8 mouse cellular contexts compared by ENCODE assay signal in the genomic region with DNA sequence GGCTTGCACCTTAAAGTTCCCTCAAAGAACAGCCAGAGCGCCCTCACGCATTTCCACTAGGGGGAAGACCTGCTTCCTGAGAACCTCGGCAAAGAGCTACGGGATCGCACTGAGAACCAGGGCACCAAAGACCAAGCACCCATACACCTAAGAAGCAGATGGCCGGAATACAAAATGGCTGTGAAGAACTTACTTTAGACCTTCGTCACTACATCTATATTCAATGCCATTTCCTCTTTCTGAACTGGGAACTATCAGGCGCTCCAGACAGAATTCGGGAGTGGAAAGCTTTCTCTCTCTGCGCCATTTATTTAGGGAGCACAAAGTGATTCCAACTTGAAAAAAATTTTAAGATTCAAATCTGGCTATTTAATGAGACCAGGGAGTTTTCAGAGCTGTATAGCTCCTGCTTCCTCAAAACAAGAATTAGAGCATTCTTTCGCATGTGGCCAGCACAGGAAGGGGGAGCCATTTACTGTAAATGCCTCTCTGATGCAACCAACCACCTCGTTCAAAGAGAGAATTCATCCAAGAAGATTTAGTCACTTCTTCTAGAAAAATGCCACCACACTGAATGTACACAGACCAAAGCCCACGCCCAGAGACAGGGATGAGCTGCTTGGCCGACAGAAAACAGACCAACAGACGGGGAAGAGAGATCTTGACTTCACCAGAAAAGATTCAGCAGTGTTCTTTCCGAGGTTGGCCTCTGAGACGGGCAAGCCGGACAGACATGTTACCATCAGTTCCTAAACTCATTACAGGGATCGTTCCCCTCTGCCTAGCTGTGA.
DNase-seq lines count a peak whose midpoint lies in the region; ATAC-seq and TF ChIP-seq lines count a peak whose summit lies in the region.

No protein-coding gene starts in this region.

- H3K4me3 ChIP-seq in hindbrain, postnatal 0 days (ENCODE audit: low read length): no peak overlapping the region
- H3K4me3 ChIP-seq in hindbrain, embryonic 16.5 days (ENCODE audit: low read length): no peak overlapping the region
- H3K4me3 ChIP-seq in liver, postnatal 0 days (ENCODE audit: low read depth, low read length): peak overlapping the region; percentile 61
- peak overlapping the region; percentile 12; the same call in 1 of the 2 replicates for H3K4me3 ChIP-seq in stomach, embryonic 16.5 days (replicated peaks; ENCODE audit: low read length)

- TF ChIP-seq EP300 in liver, postnatal 0 days (IDR thresholded peaks at IDR 0.05; ENCODE audit: low read depth): no peak; the same call in 1 of the 2 replicates

- no peaks in the 10 kb centered on the region for H3K27me3 ChIP-seq in hindbrain, postnatal 0 days (ENCODE audit: insufficient read depth, low read length)
- H3K27me3 ChIP-seq in hindbrain, embryonic 16.5 days (replicated peaks; ENCODE audit: control insufficient read depth, insufficient read depth, low read length): no peaks in the 10 kb centered on the region
- no peaks in the 10 kb centered on the region for H3K27me3 ChIP-seq in liver, postnatal 0 days (ENCODE audit: insufficient read depth, low read length)
- no peaks in the 10 kb centered on the region for H3K27me3 ChIP-seq in stomach, embryonic 16.5 days (ENCODE audit: control insufficient read depth, insufficient read depth, low read length)

- no peak overlapping the region for H3K9ac ChIP-seq in hindbrain, postnatal 0 days (replicated peaks; ENCODE audit: low read length)
- H3K9ac ChIP-seq in hindbrain, embryonic 16.5 days (ENCODE audit: low read depth, low read length): no peak overlapping the region
- peak overlapping the region; percentile 69 for H3K9ac ChIP-seq in liver, postnatal 0 days (replicated peaks)
- H3K9ac ChIP-seq in stomach, embryonic 16.5 days (ENCODE audit: low read length): 0 out of 2 replicates have a peak overlapping the region, but pooled peaks have one; percentile 29

- no peaks in the 10 kb centered on the region for H3K4me1 ChIP-seq in hindbrain, postnatal 0 days (ENCODE audit: insufficient read depth, low read length)
- H3K4me1 ChIP-seq in hindbrain, embryonic 16.5 days (ENCODE audit: control insufficient read depth, insufficient read depth, low read depth, low read length): peaks cover 5% of the 10 kb centered on the region
- peaks cover 14% of the 10 kb centered on the region for H3K4me1 ChIP-seq in liver, postnatal 0 days (ENCODE audit: insufficient read depth)
- 0 out of 2 replicates have a peak, but pooled peaks cover 8% of the 10 kb centered on the region for H3K4me1 ChIP-seq in stomach, embryonic 16.5 days (ENCODE audit: control insufficient read depth, insufficient read depth, low read length)

- no peaks in the 10 kb centered on the region for H3K9me3 ChIP-seq in hindbrain, postnatal 0 days (ENCODE audit: low read length)
- H3K9me3 ChIP-seq in hindbrain, embryonic 16.5 days (ENCODE audit: control insufficient read depth, low read length): no peaks in the 10 kb centered on the region
- H3K9me3 ChIP-seq in liver, postnatal 0 days (ENCODE audit: low read length): no peaks in the 10 kb centered on the region
- H3K9me3 ChIP-seq in stomach, embryonic 16.5 days (replicated peaks; ENCODE audit: control insufficient read depth, low read length): no peaks in the 10 kb centered on the region

- H3K36me3 ChIP-seq in hindbrain, postnatal 0 days (ENCODE audit: insufficient read depth, low read length): no peaks in the 10 kb centered on the region
- no peaks in the 10 kb centered on the region for H3K36me3 ChIP-seq in hindbrain, embryonic 16.5 days (ENCODE audit: control insufficient read depth, insufficient read depth, low read length)
- H3K36me3 ChIP-seq in liver, postnatal 0 days (replicated peaks; ENCODE audit: insufficient read depth, low read length): no peaks in the 10 kb centered on the region
- H3K36me3 ChIP-seq in stomach, embryonic 16.5 days (ENCODE audit: control insufficient read depth, insufficient read depth, low read length): no peaks in the 10 kb centered on the region

- no peak overlapping the region for H3K27ac ChIP-seq in hindbrain, postnatal 0 days
- H3K27ac ChIP-seq in hindbrain, embryonic 16.5 days (ENCODE audit: low read depth, low read length): no peak overlapping the region
- H3K27ac ChIP-seq in liver, postnatal 0 days (ENCODE audit: low read depth): peak overlapping the region; percentile 86
- no peak overlapping the region; the same call in 1 of the 2 replicates for H3K27ac ChIP-seq in stomach, embryonic 16.5 days (ENCODE audit: low read length)

- WGBS in hindbrain, postnatal 0 days: 75% methylated on average over 19 of the region's 19 CpGs
- WGBS in hindbrain, embryonic 16.5 days: 78% methylated on average over 19 of the region's 19 CpGs
- WGBS in liver, postnatal 0 days (ENCODE audit: insufficient replicate concordance): 24% methylated on average over 19 of the region's 19 CpGs
- 62% methylated on average over 19 of the region's 19 CpGs for WGBS in stomach, embryonic 16.5 days

- peak; percentile 40 for DNase-seq in hindbrain, postnatal 0 days (ENCODE audit: low spot score)
- DNase-seq in ES-CJ7 (ENCODE audit: low read depth, low spot score): peak; percentile 84
- peak; percentile 47 for DNase-seq in embryo, embryonic 11 days
- DNase-seq in liver, postnatal 0 days: peak; percentile 66
- no peak for DNase-seq in left cerebral cortex, adult 9 months (ENCODE audit: low spot score in 2 of 2)
- DNase-seq in layer of hippocampus, postnatal 36 days: no peak

- H3K4me2 ChIP-seq in hindbrain, postnatal 0 days (ENCODE audit: low read depth, low read length): no peak overlapping the region
- H3K4me2 ChIP-seq in hindbrain, embryonic 16.5 days (ENCODE audit: low read length): no peak overlapping the region
- peak overlapping the region; percentile 71 for H3K4me2 ChIP-seq in liver, postnatal 0 days (ENCODE audit: low read depth, low read length)
- H3K4me2 ChIP-seq in stomach, embryonic 16.5 days (ENCODE audit: low read depth, low read length): peak overlapping the region; percentile 37

- no peak for ATAC-seq in hindbrain, postnatal 0 days
- no peak for ATAC-seq in hindbrain, embryonic 16.5 days
- peak; percentile 55 for ATAC-seq in liver, postnatal 0 days
- ATAC-seq in stomach, embryonic 16.5 days (ENCODE audit: insufficient read depth, low FRiP score): no peak

- peak; percentile 56 for TF ChIP-seq CTCF in hindbrain, postnatal 0 days (IDR thresholded peaks at IDR 0.05; ENCODE audit: low read depth)
- peak; percentile 75 for TF ChIP-seq CTCF in liver, postnatal 0 days (IDR thresholded peaks at IDR 0.05; ENCODE audit: low read depth)

Comparison
In these comparisons a context has a peak if more than half of its experiments do, and no peak if none do; other contexts are left out.
1. DNase-seq: peak in hindbrain, postnatal 0 days (single experiment), ES-CJ7 (single experiment), embryo, embryonic 11 days (single experiment) and liver, postnatal 0 days (single experiment); none in left cerebral cortex, adult 9 months (0 of 2) and layer of hippocampus, postnatal 36 days (0 of 2).
2. H3K4me2 ChIP-seq: peak in liver, postnatal 0 days (single experiment) and stomach, embryonic 16.5 days (single experiment); none in hindbrain, postnatal 0 days (single experiment) and hindbrain, embryonic 16.5 days (single experiment).
3. H3K4me3 ChIP-seq: peak in liver, postnatal 0 days (single experiment) and stomach, embryonic 16.5 days (single experiment); none in hindbrain, postnatal 0 days (single experiment) and hindbrain, embryonic 16.5 days (single experiment).
4. H3K9ac ChIP-seq: peak in liver, postnatal 0 days (single experiment) and stomach, embryonic 16.5 days (single experiment); none in hindbrain, postnatal 0 days (single experiment) and hindbrain, embryonic 16.5 days (single experiment).